Mouse (Mus musculus): ENCODE measurements around the gene Usp17ld. TPM values are rescaled to one million over a fixed set of nuclear protein-coding genes. Genes with fewer than 3 reads are reported as not detected.
"Not testable (repeated sequence)": the region's sequence is repeated elsewhere in the genome, so short reads cannot be mapped to it uniquely, and the experiment has no call there.

Gene Usp17ld
- not detected for total RNA-seq (2021)

DNA sequence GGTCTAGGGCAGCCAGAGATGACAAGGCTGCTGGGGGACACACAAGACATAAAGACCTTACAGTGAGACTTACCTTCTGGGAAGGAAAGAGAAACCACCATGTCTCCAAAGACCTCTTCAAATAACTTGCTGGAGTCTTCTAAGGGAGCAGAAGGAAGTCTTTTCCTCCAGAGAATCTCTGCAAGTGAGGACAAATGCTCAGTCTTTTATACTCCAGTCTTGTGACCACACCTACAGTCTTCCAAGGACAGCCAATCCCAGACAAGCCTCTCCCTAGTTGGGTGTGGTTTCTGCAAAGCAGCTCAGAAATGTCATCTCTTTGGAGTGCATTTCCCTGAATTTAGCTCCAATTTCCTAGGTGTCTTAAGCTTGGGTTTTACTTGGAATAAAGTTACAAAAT, at the start of gene Usp17ld:
Usp17ld (minus strand) TSS at position 101 of the 400 bp plus-strand sequence.
- not testable (repeated sequence) for DNase-seq

DNA sequence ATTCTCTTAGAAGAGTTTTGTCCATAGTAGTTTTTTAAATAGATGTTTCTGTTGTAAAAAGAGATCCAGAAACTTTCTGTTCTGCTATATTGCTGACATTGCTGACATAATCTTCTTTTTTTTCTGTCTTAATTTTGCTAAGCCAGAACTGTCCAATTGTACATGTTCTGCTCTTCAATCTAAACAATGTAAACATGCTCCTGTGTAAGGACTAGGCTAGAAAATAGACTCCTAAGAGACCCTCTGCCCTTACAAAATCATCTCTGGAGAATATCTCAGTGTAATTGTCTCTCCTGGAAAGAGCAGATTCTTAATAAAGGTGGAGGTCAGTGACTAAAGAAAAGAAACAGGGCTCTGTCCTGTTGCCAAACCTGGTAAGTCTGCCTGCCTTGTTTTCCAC, 35.6 kb downstream of the Usp17ld start, which contains the start of gene Olfr594:
Olfr594 (plus strand) TSS at position 301 of the 400 bp plus-strand sequence.
- DNase-seq, result no peak

DNA sequence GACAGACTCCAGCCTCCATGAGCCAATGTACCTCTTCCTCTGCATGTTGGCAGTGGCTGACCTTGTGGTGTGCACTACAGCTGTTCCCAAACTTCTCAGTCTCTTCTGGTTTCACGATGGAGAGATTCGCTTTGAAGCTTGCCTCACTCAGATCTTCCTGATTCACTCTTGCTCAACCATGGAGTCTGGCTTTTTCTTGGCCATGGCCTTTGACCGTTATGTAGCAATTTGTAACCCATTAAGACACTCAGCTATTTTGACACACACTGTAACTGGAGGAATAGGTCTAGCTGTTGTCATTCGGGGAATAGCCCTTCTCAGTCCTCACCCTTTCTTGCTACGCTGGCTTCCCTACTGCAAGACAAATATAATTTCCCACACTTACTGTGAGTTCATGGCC, 40.3 kb downstream of the Usp17ld start:
- DNase-seq, result not testable (repeated sequence)

DNA sequence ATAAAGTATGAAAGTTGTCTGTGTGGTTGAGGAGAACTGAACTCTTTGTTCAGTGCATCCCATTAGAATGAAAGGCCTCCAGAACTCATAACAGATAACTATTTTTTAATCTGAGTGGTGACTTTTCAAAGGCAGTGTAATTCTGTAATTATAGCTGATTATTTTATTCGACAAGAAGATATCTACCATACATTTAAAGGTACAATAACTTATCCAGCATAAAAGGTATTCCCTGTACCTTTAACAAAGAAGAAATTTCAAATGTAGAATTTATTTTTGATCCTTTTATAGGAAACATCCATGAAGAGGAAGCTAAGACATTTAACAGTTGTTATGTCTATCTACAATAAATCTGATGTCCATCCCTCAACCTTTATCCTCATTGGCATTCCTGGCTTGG, 40.7 kb downstream of the Usp17ld start, which contains the start of gene Olfr593:
Olfr593 (plus strand) TSS at position 301 of the 400 bp plus-strand sequence.
- DNase-seq, result no peak

Small RNAs within 50 kb of the gene (microRNA-seq; reads per million reads assigned to microRNA genes)
- gene Gm23550, result 0 reads per million in 2 experiments
- 0 reads per million in 2 experiments for gene Gm25171

Other genes with a start within 250 kb of the Usp17ld start
- not detected for gene Olfr582, start 214.5 kb downstream of the Usp17ld start, total RNA-seq (2021)
- not detected for gene Olfr583, start 201.2 kb downstream of the Usp17ld start, total RNA-seq (2021)
- gene Olfr584, start 170.6 kb downstream of the Usp17ld start, total RNA-seq (2021), result not detected
- gene Olfr585, start 154.8 kb downstream of the Usp17ld start, total RNA-seq (2021), result not detected
- gene Olfr586, start 126.9 kb downstream of the Usp17ld start, total RNA-seq (2021), result not detected
- gene Olfr588-ps1, start 111.6 kb downstream of the Usp17ld start, total RNA-seq (2021), result not detected
- not detected for gene Olfr589, start 96.1 kb downstream of the Usp17ld start, total RNA-seq (2021)
- gene Olfr591, start 74.2 kb downstream of the Usp17ld start, total RNA-seq (2021), result not detected
- gene Olfr592, start 67.7 kb downstream of the Usp17ld start, total RNA-seq (2021), result not detected
- not detected for gene Olfr593, start 40.6 kb downstream of the Usp17ld start, total RNA-seq (2021)
- gene Olfr594, start 35.5 kb downstream of the Usp17ld start, total RNA-seq (2021), result not detected
- gene Olfr596, start 53.1 kb upstream of the Usp17ld start, total RNA-seq (2021), result not detected
- gene Olfr597, start 63.8 kb upstream of the Usp17ld start, total RNA-seq (2021), result not detected
- not detected for gene Olfr598, start 71.1 kb upstream of the Usp17ld start, total RNA-seq (2021)
- gene Olfr599, start 83.4 kb upstream of the Usp17ld start, total RNA-seq (2021), result not detected
- gene Olfr600, start 97.2 kb upstream of the Usp17ld start, total RNA-seq (2021), result not detected
- gene Olfr601, start 110.2 kb upstream of the Usp17ld start, total RNA-seq (2021), result not detected
- not detected for gene Olfr603, start 133.7 kb upstream of the Usp17ld start, total RNA-seq (2021)
- not detected for gene Usp17lc, start 162.6 kb upstream of the Usp17ld start, total RNA-seq (2021)
- gene Olfr605, start 192.9 kb upstream of the Usp17ld start, total RNA-seq (2021), result not detected
- gene Olfr606, start 196.5 kb upstream of the Usp17ld start, total RNA-seq (2021), result not detected
- gene Olfr607, start 211.6 kb upstream of the Usp17ld start, total RNA-seq (2021), result not detected
- gene Olfr608, start 217.4 kb upstream of the Usp17ld start, total RNA-seq (2021), result not detected
- not detected for gene Olfr609, start 245.6 kb upstream of the Usp17ld start, total RNA-seq (2021)